Mouse (Mus musculus): ENCODE measurements at regions not wholly inside any gene's neighbourhood (a gene's known extent, or its start where the extent isn't known, plus 50 kb on each side); places are given as distances from the start of the nearest gene placed in this dataset.

GRCm38 (mm10) chr6:22424161-22424807, 68.2 kb upstream of the Fam3c start:
- Histone ChIP-seq H3K36me3 (ENCODE audit: control insufficient read depth, insufficient read depth, low read length) (no peaks in the 10 kb centered on the region), H3K4me3 (no peak overlapping the region), H3K27me3 (ENCODE audit: control insufficient read depth, insufficient read depth, low read length) (no peaks in the 10 kb centered on the region), H3K27ac (no peak overlapping the region), H3K4me1 (ENCODE audit: control insufficient read depth, insufficient read depth, low read length) (no peaks in the 10 kb centered on the region), H3K9ac (ENCODE audit: low read depth, low read length) (no peak overlapping the region), H3K79me2 (replicated peaks; ENCODE audit: control insufficient read depth, insufficient read depth, low read length) (no peaks in the 10 kb centered on the region)
- 82% methylated on average over 10 of the region's 10 CpGs for WGBS
- intact Hi-C loops (cut with DNase I), result no loop called here
- no peak for DNase-seq
- TF ChIP-seq CTCF (IDR thresholded peaks at IDR 0.05) (no peak), POLR2A (IDR thresholded peaks at IDR 0.05; ENCODE audit: insufficient read depth, low read depth, low read length) (no peak), EP300 (IDR thresholded peaks at IDR 0.05; ENCODE audit: insufficient read depth, low read depth, low read length) (no peak)

GRCm38 (mm10) chr6:22423070-22423980, 67.3 kb upstream of the Fam3c start:
- H3K27ac ChIP-seq, result no peak overlapping the region
- 62% methylated on average over 9 of the region's 9 CpGs for WGBS
- H3K36me3 ChIP-seq (ENCODE audit: control insufficient read depth, insufficient read depth, low read length), result no peaks in the 10 kb centered on the region
- H3K4me1 ChIP-seq (ENCODE audit: control insufficient read depth, insufficient read depth, low read length), result no peaks in the 10 kb centered on the region
- no peak overlapping the region for H3K9ac ChIP-seq (ENCODE audit: low read depth, low read length)
- TF ChIP-seq CTCF (IDR thresholded peaks at IDR 0.05) (no peak), POLR2A (IDR thresholded peaks at IDR 0.05; ENCODE audit: insufficient read depth, low read depth, low read length) (no peak), EP300 (IDR thresholded peaks at IDR 0.05; ENCODE audit: insufficient read depth, low read depth, low read length) (no peak)
- intact Hi-C loops (cut with DNase I), result no loop called here
- H3K4me3 ChIP-seq, result no peak overlapping the region
- DNase-seq, result no peak
- H3K79me2 ChIP-seq (replicated peaks; ENCODE audit: control insufficient read depth, insufficient read depth, low read length), result no peaks in the 10 kb centered on the region
- no peaks in the 10 kb centered on the region for H3K27me3 ChIP-seq (ENCODE audit: control insufficient read depth, insufficient read depth, low read length)

GRCm38 (mm10) chr6:22421551-22421950, 65.5 kb upstream of the Fam3c start:
- no peak for DNase-seq
- Histone ChIP-seq H3K4me3 (no peak overlapping the region), H3K36me3 (ENCODE audit: control insufficient read depth, insufficient read depth, low read length) (no peaks in the 10 kb centered on the region), H3K27ac (no peak overlapping the region), H3K4me1 (ENCODE audit: control insufficient read depth, insufficient read depth, low read length) (no peaks in the 10 kb centered on the region), H3K9ac (ENCODE audit: low read depth, low read length) (no peak overlapping the region), H3K79me2 (replicated peaks; ENCODE audit: control insufficient read depth, insufficient read depth, low read length) (no peaks in the 10 kb centered on the region), H3K27me3 (ENCODE audit: control insufficient read depth, insufficient read depth, low read length) (no peaks in the 10 kb centered on the region)
- intact Hi-C loops (cut with DNase I), result no loop called here
- TF ChIP-seq CTCF (IDR thresholded peaks at IDR 0.05) (no peak), POLR2A (IDR thresholded peaks at IDR 0.05; ENCODE audit: insufficient read depth, low read depth, low read length) (no peak), EP300 (IDR thresholded peaks at IDR 0.05; ENCODE audit: insufficient read depth, low read depth, low read length) (no peak)
- WGBS, result 61% methylated on average over 2 of the region's 2 CpGs

- Histone ChIP-seq H3K79me2 (replicated peaks; ENCODE audit: control insufficient read depth, insufficient read depth, low read length) (no peaks in the 10 kb centered on the region), H3K4me3 (no peak overlapping the region), H3K36me3 (ENCODE audit: control insufficient read depth, insufficient read depth, low read length) (no peaks in the 10 kb centered on the region), H3K27ac (no peak overlapping the region), H3K4me1 (ENCODE audit: control insufficient read depth, insufficient read depth, low read length) (no peaks in the 10 kb centered on the region), H3K9ac (ENCODE audit: low read depth, low read length) (no peak overlapping the region), H3K27me3 (ENCODE audit: control insufficient read depth, insufficient read depth, low read length) (no peaks in the 10 kb centered on the region)
- no peak for DNase-seq
- intact Hi-C loops (cut with DNase I), result no loop called here
- TF ChIP-seq EP300 (IDR thresholded peaks at IDR 0.05; ENCODE audit: insufficient read depth, low read depth, low read length) (no peak), POLR2A (IDR thresholded peaks at IDR 0.05; ENCODE audit: insufficient read depth, low read depth, low read length) (no peak), CTCF (IDR thresholded peaks at IDR 0.05) (no peak)
- 65% methylated on average over 4 of the region's 4 CpGs for WGBS
Measured at GRCm38 (mm10) chr6:22418279-22418678, 62.2 kb upstream of the Fam3c start.

- Histone ChIP-seq H3K27me3 (ENCODE audit: control insufficient read depth, insufficient read depth, low read length) (no peaks in the 10 kb centered on the region), H3K27ac (no peak overlapping the region), H3K4me3 (no peak overlapping the region), H3K4me1 (ENCODE audit: control insufficient read depth, insufficient read depth, low read length) (no peaks in the 10 kb centered on the region), H3K9ac (ENCODE audit: low read depth, low read length) (no peak overlapping the region), H3K79me2 (replicated peaks; ENCODE audit: control insufficient read depth, insufficient read depth, low read length) (no peaks in the 10 kb centered on the region), H3K36me3 (ENCODE audit: control insufficient read depth, insufficient read depth, low read length) (no peaks in the 10 kb centered on the region)
- intact Hi-C loops (cut with DNase I), result no loop called here
- DNase-seq, result no peak
- no peak for TF ChIP-seq EP300 (IDR thresholded peaks at IDR 0.05; ENCODE audit: insufficient read depth, low read depth, low read length)
- 84% methylated on average over 2 of the region's 2 CpGs for WGBS
Measured at GRCm38 (mm10) chr6:22417189-22417588, 61.1 kb upstream of the Fam3c start.

- H3K4me3 ChIP-seq, result no peak overlapping the region
- DNase-seq, result no peak
- H3K27me3 ChIP-seq (ENCODE audit: control insufficient read depth, insufficient read depth, low read length), result no peaks in the 10 kb centered on the region
- no peaks in the 10 kb centered on the region for H3K36me3 ChIP-seq (ENCODE audit: control insufficient read depth, insufficient read depth, low read length)
- intact Hi-C loops (cut with DNase I), result no loop called here
- TF ChIP-seq POLR2A (IDR thresholded peaks at IDR 0.05; ENCODE audit: insufficient read depth, low read depth, low read length), result no peak
- no peak for TF ChIP-seq EP300 (IDR thresholded peaks at IDR 0.05; ENCODE audit: insufficient read depth, low read depth, low read length)
- no peak for TF ChIP-seq CTCF (IDR thresholded peaks at IDR 0.05)
- H3K9ac ChIP-seq (ENCODE audit: low read depth, low read length), result no peak overlapping the region
- no peaks in the 10 kb centered on the region for H3K79me2 ChIP-seq (replicated peaks; ENCODE audit: control insufficient read depth, insufficient read depth, low read length)
- WGBS, result 58% methylated on average over 2 of the region's 2 CpGs
- no peak overlapping the region for H3K27ac ChIP-seq
- H3K4me1 ChIP-seq (ENCODE audit: control insufficient read depth, insufficient read depth, low read length), result no peaks in the 10 kb centered on the region; the same call in 1 of the 2 replicates
Measured at GRCm38 (mm10) chr6:22411796-22412195, 55.8 kb upstream of the Fam3c start.

Measured in heart, adult 2 months (tissue).